Mouse (Mus musculus): Measurements from ENCODE around the gene Mydgf. TPM values are rescaled to one million over a fixed set of nuclear protein-coding genes. Genes with fewer than 3 reads are reported as not detected.

Gene Mydgf
- total RNA-seq, 2 experiments from 2014 or later, result 16.9 to 17.6 TPM

Small RNAs within 50 kb of the gene (microRNA-seq; reads per million reads assigned to microRNA genes)
- 0 reads per million in 2 experiments for gene Gm44397

Other genes with a start within 250 kb of the Mydgf start
- gene Zfp119b, start 234.4 kb downstream of the Mydgf start, total RNA-seq (2021), result 1 to 10 TPM; 2.6 to 2.7 TPM
- not detected for gene Ebi3, start 231.3 kb downstream of the Mydgf start, total RNA-seq (2021)
- 1 to 10 TPM; 7.8 to 8.8 TPM for gene Yju2, start 224.8 kb downstream of the Mydgf start, total RNA-seq (2021)
- gene Shd, start 213.5 kb downstream of the Mydgf start, total RNA-seq (2021), result not detected
- gene Fsd1, start 197.4 kb downstream of the Mydgf start, total RNA-seq (2021), result not detected
- 1 to 10 TPM; 2.5 to 3.0 TPM for gene Stap2, start 178.3 kb downstream of the Mydgf start, total RNA-seq (2021)
- gene Mpnd, start 178.2 kb downstream of the Mydgf start, total RNA-seq (2021), result 10 to 100 TPM; 40.6 to 50.2 TPM
- 10 to 100 TPM in 1 of 2 experiments, 1 to 10 TPM in 1; 9.9 to 10.6 TPM for gene Sh3gl1, start 147.3 kb downstream of the Mydgf start, total RNA-seq (2021)
- 1 to 10 TPM; 1.3 to 1.4 TPM for gene Chaf1a, start 143.5 kb downstream of the Mydgf start, total RNA-seq (2021)
- gene Ubxn6, start 108.9 kb downstream of the Mydgf start, total RNA-seq (2021), result 10 to 100 TPM; 47.7 to 50.9 TPM
- 10 to 100 TPM; 20.2 to 26.5 TPM for gene Hdgfl2, start 104.3 kb downstream of the Mydgf start, total RNA-seq (2021)
- gene Plin4, start 74.1 kb downstream of the Mydgf start, total RNA-seq (2021), result 100 to 1,000 TPM; 242 to 290 TPM
- 10 to 100 TPM; 26.5 to 43.5 TPM for gene Plin5, start 66.3 kb downstream of the Mydgf start, total RNA-seq (2021)
- gene Lrg1, start 61.9 kb downstream of the Mydgf start, total RNA-seq (2021), result 10 to 100 TPM; 14.9 to 15.7 TPM
- 1 to 10 TPM; 2.8 to 2.9 TPM for gene Sema6b, start 43.6 kb downstream of the Mydgf start, total RNA-seq (2021)
- under 1 TPM; 0.41 to 0.64 TPM for gene Tnfaip8l1, start 21.4 kb downstream of the Mydgf start, total RNA-seq (2021)
- 10 to 100 TPM; 31.6 to 32.2 TPM for gene Dpp9, start 35.0 kb upstream of the Mydgf start, total RNA-seq (2021)
- 100 to 1,000 TPM; 152 TPM for gene Fem1a, start 72.9 kb upstream of the Mydgf start, total RNA-seq (2021)
- gene Ticam1, start 92.9 kb upstream of the Mydgf start, total RNA-seq (2021), result 1 to 10 TPM; 2.0 to 3.2 TPM
- 10 to 100 TPM; 44.4 to 45.7 TPM for gene Plin3, start 109.0 kb upstream of the Mydgf start, total RNA-seq (2021)
- not detected for gene Arrdc5, start 116.4 kb upstream of the Mydgf start, total RNA-seq (2021)
- 1 to 10 TPM; 1.4 to 3.0 TPM for gene Uhrf1, start 119.4 kb upstream of the Mydgf start, total RNA-seq (2021)
- gene Kdm4b, start 142.1 kb upstream of the Mydgf start, total RNA-seq (2021), result 10 to 100 TPM; 26.0 to 29.8 TPM

All from gastrocnemius, postnatal 36 days (tissue).